Mouse (Mus musculus) layer of hippocampus, adult 8-10 months (tissue): ENCODE results near the gene Eci2. TPM values are rescaled to one million over a fixed set of nuclear protein-coding genes. Genes with fewer than 3 reads are reported as not detected.

Source experiments
- total RNA-seq, 4 experiments: library from RNA; stranded (reverse); gene quantifications; 2 replicates each; pipeline ENCODE4 v1.2.4; 2022

Eci2 gene
- total RNA-seq, 4 experiments from 2014 or later: 47.5 to 66.6 (median 50.9) TPM

Other genes starting within 250 kb of the Eci2 start
- gene Prpf4b, start 151.8 kb downstream of the Eci2 start, total RNA-seq: 100 to 1,000 TPM in 1 of 4 experiments, 10 to 100 TPM in 3; 79.9 to 103 (median 87.0) TPM
- gene Fam217a, start 102.8 kb downstream of the Eci2 start, total RNA-seq: 1 to 10 TPM in 2 of 4 experiments, under 1 TPM in 2; 0.75 to 1.4 (median 1.1) TPM
- not detected for gene 4933417A18Rik, start 102.7 kb downstream of the Eci2 start, total RNA-seq
- 1 to 10 TPM in 2 of 4 experiments, under 1 TPM in 2; 0.83 to 2.4 (median 1.3) TPM for gene Eci3, start 63.3 kb downstream of the Eci2 start, total RNA-seq